Mouse (Mus musculus): Measurements from ENCODE around the gene A530064D06Rik. TPM values are rescaled to one million over a fixed set of nuclear protein-coding genes. Genes with fewer than 3 reads are reported as not detected.

Gene A530064D06Rik
- total RNA-seq, 2 experiments from 2014 or later = not detected

Other genes with a start within 250 kb of the A530064D06Rik start
- gene Foxp4, start 242.6 kb downstream of the A530064D06Rik start, total RNA-seq (2021) = 10 to 100 TPM; 49.7 to 56.1 TPM
- not detected for gene 1700122O11Rik, start 129.0 kb downstream of the A530064D06Rik start, total RNA-seq (2021)
- gene 1700067P10Rik, start 78.0 kb downstream of the A530064D06Rik start, total RNA-seq (2021) = not detected
- gene 9830107B12Rik, start 21.0 kb downstream of the A530064D06Rik start, total RNA-seq (2021) = not detected
- gene Trem1, start 65.5 kb upstream of the A530064D06Rik start, total RNA-seq (2021) = not detected
- not detected for gene Trem3, start 80.5 kb upstream of the A530064D06Rik start, total RNA-seq (2021)
- gene Treml4, start 97.0 kb upstream of the A530064D06Rik start, total RNA-seq (2021) = not detected
- under 1 TPM; 0.22 to 0.36 TPM for gene Treml2, start 132.2 kb upstream of the A530064D06Rik start, total RNA-seq (2021)
- under 1 TPM in 1 of 2 experiments, not detected in 1; 0.10 TPM for gene B430306N03Rik, start 148.9 kb upstream of the A530064D06Rik start, total RNA-seq (2021)
- 10 to 100 TPM; 12.2 to 12.3 TPM for gene Trem2, start 179.1 kb upstream of the A530064D06Rik start, total RNA-seq (2021)
- under 1 TPM in 1 of 2 experiments, not detected in 1; 0.41 TPM for gene Treml1, start 192.6 kb upstream of the A530064D06Rik start, total RNA-seq (2021)
- 10 to 100 TPM; 28.4 to 31.7 TPM for gene Nfya, start 242.6 kb upstream of the A530064D06Rik start, total RNA-seq (2021)
- gene Oard1, start 242.7 kb upstream of the A530064D06Rik start, total RNA-seq (2021) = 10 to 100 TPM; 13.7 to 14.1 TPM

Measured in layer of hippocampus, adult 18-20 months (tissue).